Mouse (Mus musculus) small intestine, adult 2 months (tissue): ENCODE results near the gene Rtbdn. TPM values are rescaled to one million over a fixed set of nuclear protein-coding genes. Genes with fewer than 3 reads are reported as not detected.

ENCODE experiments used
- H3K27ac ChIP-seq: fragments of 200-500 bp; 2 replicates; pipeline ENCODE4 v1.5.1; 2012; ENCODE audit warnings: low read depth, low read length, control low read depth, inconsistent platforms; ENCODE audit not compliant: insufficient read depth
- H3K27me3 ChIP-seq: fragments of 200-500 bp; 2 replicates; pipeline ENCODE4 v1.6.1; 2012; ENCODE audit warnings: mild to moderate bottlenecking, moderate library complexity, low read length, inconsistent platforms; ENCODE audit not compliant: control insufficient read depth, insufficient read depth
- H3K36me3 ChIP-seq: fragments of 200-500 bp; 2 replicates; pipeline ENCODE4 v1.6.1; 2012; ENCODE audit warnings: mild to moderate bottlenecking, low read length, control low read depth, inconsistent platforms; ENCODE audit not compliant: control insufficient read depth, insufficient read depth
- H3K4me1 ChIP-seq: fragments of 200-500 bp; 2 replicates; pipeline ENCODE4 v1.6.1; 2012; ENCODE audit warnings: low read length, inconsistent platforms, mixed read lengths; ENCODE audit not compliant: control insufficient read depth, insufficient read depth, insufficient read length
- H3K4me3 ChIP-seq: fragments of 200-500 bp; 2 replicates; pipeline ENCODE4 v1.5.1; 2012; ENCODE audit warnings: low read depth, mild to moderate bottlenecking, control low read depth, inconsistent platforms, low read length, moderate library complexity
- CTCF ChIP-seq: fragments of 200-500 bp; IDR thresholded peaks from 2 replicates; pipeline ENCODE4 v1.5.1; 2012; ENCODE audit warnings: low read depth, mild to moderate bottlenecking, control low read depth, inconsistent platforms, low read length, moderate library complexity, mixed read lengths; ENCODE audit not compliant: insufficient replicate concordance, insufficient read length; ENCODE audit errors: extremely low read depth
- POLR2A ChIP-seq: fragments of 200-500 bp; IDR thresholded peaks from 2 replicates; pipeline ENCODE4 v1.6.1; 2012; ENCODE audit warnings: low read depth, mild to moderate bottlenecking, control low read depth, inconsistent platforms, low read length, moderate library complexity
- WGBS: fragments of 180-500 bp; shearing (Covaris S2); methylation state at CpG from one replicate; pipeline ENCODE4 v1.1.7; 2018; 5-methylcytosine and 5-hydroxymethylcytosine counted together
- polyA plus RNA-seq: library from polyadenylated mRNA; depleted of rRNA; stranded (reverse); fragments of >200 nt; gene quantifications from 2 replicates; pipeline ENCODE4 v1.2.3, GENCODE M21; 2012; rRNA removed

Rtbdn gene
- polyA plus RNA-seq, 1 experiment, result 0.15 TPM

GRCm38 (mm10) chr8:84994375-84994774 is 47.6 kb downstream of the Rtbdn start:
- Histone ChIP-seq H3K27ac (peak overlapping the region; percentile 70; the same call in 1 of the 2 replicates), H3K36me3 (peaks cover 25% of the 10 kb centered on the region), H3K4me3 (peak overlapping the region; percentile 28; the same call in 1 of the 2 replicates), H3K4me1 (peaks cover 11% of the 10 kb centered on the region), H3K27me3 (no peaks in the 10 kb centered on the region)
- TF ChIP-seq CTCF (no peak), POLR2A (0 out of 2 replicates have a peak, but pooled peaks have one; percentile 29)
- 89% methylated on average over 9 of the region's 9 CpGs for WGBS

- Histone ChIP-seq H3K4me1 (peaks cover 11% of the 10 kb centered on the region), H3K27me3 (no peaks in the 10 kb centered on the region), H3K27ac (no peak overlapping the region), H3K4me3 (no peak overlapping the region), H3K36me3 (peaks cover 25% of the 10 kb centered on the region)
- 69% methylated on average over 25 of the region's 25 CpGs for WGBS
- TF ChIP-seq POLR2A, result no peak
- no peak for TF ChIP-seq CTCF
These were observed 48.9 kb downstream of the Rtbdn start for GRCm38 (mm10) chr8:84995680-84996079.

- H3K36me3 ChIP-seq, result peaks cover 30% of the 10 kb centered on the region
- H3K27ac ChIP-seq, result no peak overlapping the region
- TF ChIP-seq CTCF, result no peak
- no peak for TF ChIP-seq POLR2A
- no peaks in the 10 kb centered on the region for H3K27me3 ChIP-seq
- H3K4me1 ChIP-seq, result peaks cover 8% of the 10 kb centered on the region
- WGBS, result 95% methylated on average over 5 of the region's 5 CpGs
- no peak overlapping the region for H3K4me3 ChIP-seq
These were observed 50.2 kb downstream of the Rtbdn start for GRCm38 (mm10) chr8:84996978-84997377.

- TF ChIP-seq CTCF (peak; percentile 95), POLR2A (no peak)
- WGBS, result 14% methylated on average over 19 of the region's 19 CpGs
- H3K4me3 ChIP-seq, result peak overlapping the region; percentile 35
- peaks cover 31% of the 10 kb centered on the region for H3K36me3 ChIP-seq
- H3K27ac ChIP-seq, result peak overlapping the region; percentile 37; the same call in 1 of the 2 replicates
- H3K27me3 ChIP-seq, result no peaks in the 10 kb centered on the region
- peaks cover 8% of the 10 kb centered on the region for H3K4me1 ChIP-seq
These were observed 51.0 kb downstream of the Rtbdn start for GRCm38 (mm10) chr8:84997649-84998295.

Other genes starting within 250 kb of the Rtbdn start
- 4.2 and 8.2 TPM in 2 replicates for gene Lyl1, start 245.5 kb upstream of the Rtbdn start, polyA plus RNA-seq
- gene G430095P16Rik, start 224.0 kb upstream of the Rtbdn start, polyA plus RNA-seq, result 0.30 TPM in 2 replicates
- gene Nfix, start 146.6 kb upstream of the Rtbdn start, polyA plus RNA-seq, result 22.3 and 26.1 TPM in 2 replicates
- 0.98 and 2.1 TPM in 2 replicates for gene Dand5, start 124.2 kb upstream of the Rtbdn start, polyA plus RNA-seq
- 50.5 and 64.1 TPM in 2 replicates for gene Gadd45gip1, start 115.5 kb upstream of the Rtbdn start, polyA plus RNA-seq
- 26.4 and 47.5 TPM in 2 replicates for gene Rad23a, start 106.3 kb upstream of the Rtbdn start, polyA plus RNA-seq
- 82.6 and 120 TPM in 2 replicates for gene Calr, start 100.1 kb upstream of the Rtbdn start, polyA plus RNA-seq
- gene Farsa, start 90.0 kb upstream of the Rtbdn start, polyA plus RNA-seq, result 20.2 and 29.1 TPM in 2 replicates
- 0.60 and 2.1 TPM in 2 replicates for gene Syce2, start 74.9 kb upstream of the Rtbdn start, polyA plus RNA-seq
- gene Gcdh, start 53.1 kb upstream of the Rtbdn start, polyA plus RNA-seq, result 32.5 and 53.2 TPM in 2 replicates
- gene Klf1, start 45.1 kb upstream of the Rtbdn start, polyA plus RNA-seq, result 0.30 and 0.38 TPM in 2 replicates
- gene Dnase2a, start 38.4 kb upstream of the Rtbdn start, polyA plus RNA-seq, result 4.1 and 5.9 TPM in 2 replicates
- gene Mast1, start 9.6 kb upstream of the Rtbdn start, polyA plus RNA-seq, result 0.50 and 0.71 TPM in 2 replicates
- 3.2 TPM in 1 of 2 replicates, not detected in the other for gene Gm49661, start 22.4 kb downstream of the Rtbdn start, polyA plus RNA-seq
- gene Prdx2, start 22.6 kb downstream of the Rtbdn start, polyA plus RNA-seq, result 70.6 and 141 TPM in 2 replicates
- 14.5 and 29.1 TPM in 2 replicates for gene Rnaseh2a, start 22.8 kb downstream of the Rtbdn start, polyA plus RNA-seq
- gene Junb, start 31.7 kb downstream of the Rtbdn start, polyA plus RNA-seq, result 122 and 329 TPM in 2 replicates
- 26.3 and 56.9 TPM in 2 replicates for gene Hook2, start 43.6 kb downstream of the Rtbdn start, polyA plus RNA-seq
- 0.33 TPM in 1 of 2 replicates, not detected in the other for gene Best2, start 67.5 kb downstream of the Rtbdn start, polyA plus RNA-seq
- 71.8 and 128 TPM in 2 replicates for gene Asna1, start 78.3 kb downstream of the Rtbdn start, polyA plus RNA-seq
- 82.6 and 135 TPM in 2 replicates for gene Trir, start 79.8 kb downstream of the Rtbdn start, polyA plus RNA-seq
- gene Tnpo2, start 89.9 kb downstream of the Rtbdn start, polyA plus RNA-seq, result 19.8 and 32.0 TPM in 2 replicates
- gene Fbxw9, start 113.1 kb downstream of the Rtbdn start, polyA plus RNA-seq, result 36.4 and 52.5 TPM in 2 replicates
- 1.4 TPM in 1 of 2 replicates, not detected in the other for gene Gm5741, start 121.0 kb downstream of the Rtbdn start, polyA plus RNA-seq
- 34.8 and 47.2 TPM in 2 replicates for gene Dhps, start 124.8 kb downstream of the Rtbdn start, polyA plus RNA-seq
- gene Wdr83os, start 133.7 kb downstream of the Rtbdn start, polyA plus RNA-seq, result 66.0 and 79.1 TPM in 2 replicates
- 13.4 and 26.8 TPM in 2 replicates for gene Wdr83, start 134.3 kb downstream of the Rtbdn start, polyA plus RNA-seq
- 28.8 and 38.1 TPM in 2 replicates for gene Man2b1, start 136.3 kb downstream of the Rtbdn start, polyA plus RNA-seq
- gene Zfp791, start 176.1 kb downstream of the Rtbdn start, polyA plus RNA-seq, result 0.11 and 0.96 TPM in 2 replicates
- gene Cks1brt, start 204.9 kb downstream of the Rtbdn start, polyA plus RNA-seq, result not detected in 2 replicates